Mouse (Mus musculus) hindbrain, postnatal 0 days (tissue): ENCODE results near the gene Emd. TPM values are rescaled to one million over a fixed set of nuclear protein-coding genes. Genes with fewer than 3 reads are reported as not detected.
A peak's percentile ranks its signal among the peaks of the same experiment; 100 is the strongest.

Experiments
- ATAC-seq: fragments of 200-750 bp; cut with Nextera tagmentation; 2 replicates; pipeline ENCODE4 v1.8.0; 2017; ENCODE audit warnings: mild to moderate bottlenecking, moderate TSS enrichment, moderate library complexity
- DNase-seq: peaks from one replicate; pipeline ENCODE4 v3.0.0-alpha.2; 2015; ENCODE audit warnings: low spot score
- H3K27ac ChIP-seq: fragments of 300-500 bp; sonication (generic); 2 replicates; pipeline ENCODE4 v1.5.1; 2014; ENCODE audit warnings: mild to moderate bottlenecking
- H3K27me3 ChIP-seq: fragments of 300-500 bp; sonication (generic); 2 replicates; pipeline ENCODE4 v1.6.1; 2014; ENCODE audit warnings: low read length, mixed read lengths; ENCODE audit not compliant: insufficient read depth
- H3K36me3 ChIP-seq: fragments of 300-500 bp; sonication (generic); 2 replicates; pipeline ENCODE4 v1.6.1; 2014; ENCODE audit warnings: low read length, mixed read lengths; ENCODE audit not compliant: insufficient read depth
- H3K4me1 ChIP-seq: fragments of 300-500 bp; sonication (generic); 2 replicates; pipeline ENCODE4 v1.6.1; 2014; ENCODE audit warnings: antibody characterized with exemption, low read length, mixed read lengths; ENCODE audit not compliant: insufficient read depth
- H3K4me2 ChIP-seq: fragments of 300-500 bp; sonication (generic); 2 replicates; pipeline ENCODE4 v1.6.1; 2014; ENCODE audit warnings: low read depth, mild to moderate bottlenecking, low read length, moderate library complexity, mixed read lengths
- H3K4me3 ChIP-seq: fragments of 300-500 bp; sonication (generic); 2 replicates; pipeline ENCODE4 v1.5.1; 2014; ENCODE audit warnings: low read length
- H3K9ac ChIP-seq: fragments of 300-500 bp; sonication (generic); replicated peaks from 2 replicates; pipeline ENCODE4 v1.6.1; 2014; ENCODE audit warnings: mild to moderate bottlenecking, low read length, moderate library complexity, mixed read lengths
- H3K9me3 ChIP-seq: fragments of 300-500 bp; sonication (generic); 2 replicates; pipeline ENCODE4 v1.6.1; 2016; ENCODE audit warnings: low read length, mixed read lengths
- CTCF ChIP-seq: IDR thresholded peaks from 2 replicates; pipeline ENCODE4 v1.5.1; 2016; ENCODE audit warnings: antibody characterized with exemption, control low read depth, low read depth
- WGBS: fragments of 180-500 bp; shearing (Covaris S2); extraction: QIAGEN DNeasy Blood & Tissue Kit; methylation state at CpG from one replicate; pipeline ENCODE4 v1.1.7; 2014; 5-methylcytosine and 5-hydroxymethylcytosine counted together
- polyA plus RNA-seq: library from polyadenylated mRNA; unstranded; fragments of >200 nt; fragmentation: Nextera tagmentation; extraction: Ambion mirVana; gene quantifications from 2 replicates; pipeline ENCODE4 v1.2.1, GENCODE M21; 2015
- total RNA-seq: library from RNA; depleted of rRNA; stranded (reverse); fragments of >200 nt; gene quantifications from 2 replicates; pipeline ENCODE4 v1.2.3, GENCODE M21; 2014

The Emd gene
- total and polyA plus RNA-seq, 2 experiments from 2014 or later = 18.2 to 55.4 TPM

- DNase-seq (peak; percentile 61), ATAC-seq (no peak)
- no peaks in the 10 kb centered on the region for H3K27me3 ChIP-seq
- H3K27ac ChIP-seq = peak overlapping the region; percentile 66
- WGBS = 32% methylated on average over 27 of the region's 27 CpGs
- H3K4me3 ChIP-seq = peak overlapping the region; percentile 53
- H3K9me3 ChIP-seq = no peaks in the 10 kb centered on the region
- TF ChIP-seq CTCF = no peak
- peak overlapping the region; percentile 57 for H3K4me2 ChIP-seq
- no peaks in the 10 kb centered on the region for H3K4me1 ChIP-seq
- no peaks in the 10 kb centered on the region for H3K36me3 ChIP-seq
- H3K9ac ChIP-seq = peak overlapping the region; percentile 63
Measured at GRCm38 (mm10) chrX:74270902-74271551, 16.5 kb downstream of the Emd start.

- no peak for TF ChIP-seq CTCF
- Histone ChIP-seq H3K4me2 (no peak overlapping the region), H3K4me1 (no peaks in the 10 kb centered on the region), H3K9me3 (no peaks in the 10 kb centered on the region), H3K9ac (no peak overlapping the region), H3K27me3 (no peaks in the 10 kb centered on the region), H3K4me3 (no peak overlapping the region), H3K27ac (no peak overlapping the region), H3K36me3 (no peaks in the 10 kb centered on the region)
- ATAC-seq (no peak), DNase-seq (no peak)
- WGBS = 37% methylated on average over 10 of the region's 10 CpGs
Measured at GRCm38 (mm10) chrX:74273422-74274322, 19.2 kb downstream of the Emd start.

GRCm38 (mm10) chrX:74277916-74278315 lies 23.4 kb downstream of the Emd start:
- no peak for TF ChIP-seq CTCF
- Histone ChIP-seq H3K27me3 (no peaks in the 10 kb centered on the region), H3K36me3 (no peaks in the 10 kb centered on the region), H3K4me3 (no peak overlapping the region), H3K4me1 (no peaks in the 10 kb centered on the region), H3K27ac (no peak overlapping the region), H3K9ac (no peak overlapping the region), H3K9me3 (no peaks in the 10 kb centered on the region), H3K4me2 (no peak overlapping the region)
- 72% methylated on average over 8 of the region's 8 CpGs for WGBS
- DNase-seq (no peak), ATAC-seq (no peak)

GRCm38 (mm10) chrX:74281041-74281731 lies 26.7 kb downstream of the Emd start:
- H3K9me3 ChIP-seq = no peaks in the 10 kb centered on the region
- ATAC-seq (no peak; the same call in 1 of the 2 replicates), DNase-seq (no peak)
- H3K36me3 ChIP-seq = no peaks in the 10 kb centered on the region
- peak overlapping the region; percentile 62 for H3K4me2 ChIP-seq
- H3K4me3 ChIP-seq = peak overlapping the region; percentile 49
- TF ChIP-seq CTCF = no peak
- WGBS = 18% methylated on average over 14 of the region's 14 CpGs
- H3K4me1 ChIP-seq = 0 out of 2 replicates have a peak, but pooled peaks cover 3% of the 10 kb centered on the region
- H3K9ac ChIP-seq = peak overlapping the region; percentile 70; the same call in 1 of the 2 replicates
- H3K27me3 ChIP-seq = no peaks in the 10 kb centered on the region
- H3K27ac ChIP-seq = peak overlapping the region; percentile 86

- no peak for TF ChIP-seq CTCF
- 27% methylated on average over 16 of the region's 16 CpGs for whole genome bisulfite sequencing
- DNase-seq = peak; percentile 64
Measured at GRCm38 (mm10) chrX:74281732-74282394, 27.4 kb downstream of the Emd start, which contains the start of the genes Taz and Dnase1l1. Taz (plus strand) TSS chrX:74281912. Dnase1l1 (minus strand) TSS chrX:74282337.

More at GRCm38 (mm10) chrX:74281732-74282394, 27.4 kb downstream of the Emd start, which contains the start of the genes Taz and Dnase1l1:
- Histone ChIP-seq H3K27me3 (no peaks in the 10 kb centered on the region), H3K36me3 (no peaks in the 10 kb centered on the region), H3K4me3 (peak within 1 kb of the TSS; percentile 49), H3K4me2 (peak within 1 kb of the TSS; percentile 62), H3K4me1 (0 out of 2 replicates have a peak, but pooled peaks cover 3% of the 10 kb centered on the region), H3K9ac (peak within 1 kb of the TSS; percentile 70), H3K27ac (peak within 1 kb of the TSS; percentile 86), H3K9me3 (no peaks in the 10 kb centered on the region)
- ATAC-seq = peak; percentile 71
